Mouse (Mus musculus): ENCODE results near the gene Kcnh8.

GRCm38 (mm10) chr17:52920519-52921106 is 318.1 kb downstream of the Kcnh8 start:
- no peak for TF ChIP-seq MYOD1 (IDR thresholded peaks at IDR 0.05; ENCODE audit: control insufficient read depth in 1 of 3, insufficient read length in 2 of 3, low read depth in 2 of 3)
- TF ChIP-seq USF1 (IDR thresholded peaks at IDR 0.05; ENCODE audit: low read depth), result no peak
- TF ChIP-seq POLR2A (IDR thresholded peaks at IDR 0.05; ENCODE audit: insufficient read length, low read depth), result no peak
- no peak for TF ChIP-seq SRF (IDR thresholded peaks at IDR 0.05; ENCODE audit: control insufficient read depth, insufficient read length, low read depth)
- no peak for TF ChIP-seq MAX (IDR thresholded peaks at IDR 0.05; ENCODE audit: low read depth)
- TF ChIP-seq E2F4 (IDR thresholded peaks at IDR 0.05; ENCODE audit: insufficient read depth), result no peak
- TF ChIP-seq TCF12 (IDR thresholded peaks at IDR 0.05; ENCODE audit: insufficient read depth, poor library complexity, severe bottlenecking), result no peak

Data from myocyte (in vitro differentiated cells).